Mouse (Mus musculus) hindbrain, embryonic 12.5 days (tissue): ENCODE results near the gene Ier2. TPM values are rescaled to one million over a fixed set of nuclear protein-coding genes. Genes with fewer than 3 reads are reported as not detected.
"Not testable (repeated sequence)": the region's sequence is repeated elsewhere in the genome, so short reads cannot be mapped to it uniquely, and the experiment has no call there.

ENCODE experiments used
- ATAC-seq: fragments of 200-750 bp; cut with Nextera tagmentation; 2 replicates; pipeline ENCODE4 v1.8.0; 2017; ENCODE audit warnings: moderate TSS enrichment; ENCODE audit not compliant: low FRiP score
- H3K27ac ChIP-seq: fragments of 300-500 bp; sonication (generic); 2 replicates; pipeline ENCODE4 v1.5.1; 2016; ENCODE audit warnings: mild to moderate bottlenecking
- H3K27me3 ChIP-seq: fragments of 300-500 bp; sonication (generic); 2 replicates; pipeline ENCODE4 v1.6.1; 2016; ENCODE audit warnings: mild to moderate bottlenecking
- H3K36me3 ChIP-seq: fragments of 300-500 bp; sonication (generic); 2 replicates; pipeline ENCODE4 v1.6.1; 2016; ENCODE audit warnings: mild to moderate bottlenecking
- H3K4me1 ChIP-seq: fragments of 300-500 bp; sonication (generic); 2 replicates; pipeline ENCODE4 v1.6.1; 2016
- H3K4me2 ChIP-seq: fragments of 300-500 bp; sonication (generic); replicated peaks from 2 replicates; pipeline ENCODE4 v1.6.1; 2016; ENCODE audit warnings: mild to moderate bottlenecking
- H3K4me3 ChIP-seq: fragments of 300-500 bp; sonication (generic); 2 replicates; pipeline ENCODE4 v1.5.1; 2016; ENCODE audit warnings: mild to moderate bottlenecking
- H3K9ac ChIP-seq: fragments of 300-500 bp; sonication (generic); 2 replicates; pipeline ENCODE4 v1.6.1; 2016; ENCODE audit warnings: mild to moderate bottlenecking, moderate library complexity
- H3K9me3 ChIP-seq: fragments of 300-500 bp; sonication (generic); replicated peaks from 2 replicates; pipeline ENCODE4 v1.6.1; 2016; ENCODE audit warnings: mild to moderate bottlenecking
- WGBS: fragments of 180-500 bp; shearing (Covaris S2); methylation state at CpG from one replicate; pipeline ENCODE4 v1.1.7; 2016; 5-methylcytosine and 5-hydroxymethylcytosine counted together
- polyA plus RNA-seq: library from polyadenylated mRNA; unstranded; fragments of >200 nt; fragmentation: Nextera tagmentation; extraction: Ambion mirVana; gene quantifications from 2 replicates; pipeline ENCODE4 v1.2.1, GENCODE M21; 2016

Gene Ier2
- polyA plus RNA-seq, 1 experiment from 2014 or later: 62.5 TPM

GRCm38 (mm10) chr8:84695140-84695539 is 32.5 kb upstream of the Ier2 start:
- Histone ChIP-seq H3K9me3 (no peaks in the 10 kb centered on the region), H3K4me3 (no peak overlapping the region), H3K4me1 (peaks cover 6% of the 10 kb centered on the region; the same call in 1 of the 2 replicates), H3K9ac (no peak overlapping the region), H3K27me3 (peaks cover 4% of the 10 kb centered on the region), H3K36me3 (peaks cover 64% of the 10 kb centered on the region), H3K27ac (no peak overlapping the region), H3K4me2 (no peak overlapping the region)
- 93% methylated on average over 6 of the region's 6 CpGs for WGBS
- ATAC-seq: no peak

DNA sequence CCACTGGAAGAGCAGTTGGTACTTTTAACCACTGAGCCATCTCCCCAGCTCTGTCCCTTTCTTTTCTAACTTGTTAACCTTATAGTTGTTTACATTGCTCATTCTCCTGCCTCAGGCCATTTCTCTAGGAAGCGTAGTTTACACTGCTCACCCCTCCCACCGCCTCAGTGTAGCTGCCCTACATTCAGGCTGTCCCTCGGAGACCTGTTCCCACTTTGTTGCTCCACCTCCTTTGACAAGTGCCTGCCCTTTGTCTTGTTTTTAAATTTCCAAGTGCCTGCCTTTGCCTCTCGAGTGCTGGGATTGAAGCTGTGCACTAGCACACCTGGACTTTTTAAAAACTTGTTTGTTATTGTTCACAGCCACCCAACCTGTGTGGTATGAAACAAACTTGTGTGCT is 30.7 kb upstream of the Ier2 start:
- Histone ChIP-seq H3K9me3 (no peaks in the 10 kb centered on the region), H3K4me2 (no peak overlapping the region), H3K27ac (no peak overlapping the region), H3K4me1 (peaks cover 17% of the 10 kb centered on the region), H3K9ac (no peak overlapping the region), H3K27me3 (no peaks in the 10 kb centered on the region), H3K4me3 (no peak overlapping the region), H3K36me3 (peaks cover 50% of the 10 kb centered on the region)
- 81% methylated on average over 4 of the region's 4 CpGs for WGBS
- ATAC-seq: no peak

DNA sequence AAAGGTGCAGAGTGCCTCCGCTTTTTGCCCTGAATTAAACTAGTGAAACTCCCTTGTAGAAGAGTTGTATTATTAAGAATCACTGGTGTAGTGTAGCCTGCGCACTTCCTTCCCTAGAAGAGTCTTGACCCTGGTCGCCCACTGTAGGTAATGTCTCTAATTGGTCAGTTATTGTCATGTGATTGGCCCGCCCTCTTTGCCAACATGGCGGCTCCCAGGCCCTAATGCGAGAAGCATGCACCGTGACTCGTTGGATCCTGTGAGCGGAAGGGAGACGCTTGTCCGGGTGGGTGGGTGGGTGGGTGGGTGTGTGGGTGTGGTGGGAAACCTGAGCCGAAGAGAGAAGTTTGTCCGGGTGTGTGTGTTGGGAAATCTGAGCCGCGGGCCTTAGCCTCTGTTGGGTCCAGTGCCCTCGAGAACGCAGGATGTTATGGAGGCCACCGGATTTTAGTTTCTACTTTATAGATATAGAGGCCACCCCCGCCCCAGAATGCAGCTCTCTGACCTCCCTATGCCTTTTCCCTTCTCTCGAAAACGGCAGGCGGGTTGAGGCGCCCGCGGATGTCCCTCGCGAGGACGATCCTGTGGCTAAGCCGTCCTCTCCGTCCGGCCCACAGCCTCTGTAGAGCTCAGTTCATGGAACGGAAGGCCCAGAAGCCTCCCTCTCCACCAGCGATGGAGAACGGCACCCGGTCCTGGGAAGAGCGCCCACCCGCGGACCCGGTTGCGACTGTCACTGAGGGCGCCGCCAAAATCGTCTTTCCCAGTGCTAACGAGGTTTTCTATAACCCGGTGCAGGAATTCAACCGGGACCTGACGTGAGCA is 26.7 kb upstream of the Ier2 start:
- WGBS: under 1% methylated on average over 47 of the region's 47 CpGs
- peaks cover 45% of the 10 kb centered on the region for H3K4me1 ChIP-seq
- peak overlapping the region; percentile 98 for H3K4me2 ChIP-seq
- peak overlapping the region; percentile 52; the same call in 1 of the 2 replicates for H3K27ac ChIP-seq
- peak overlapping the region; percentile 74 for H3K9ac ChIP-seq
- H3K36me3 ChIP-seq: peaks cover 16% of the 10 kb centered on the region
- no peaks in the 10 kb centered on the region for H3K9me3 ChIP-seq
- H3K4me3 ChIP-seq: peak overlapping the region; percentile 83
- peak; percentile 82 for ATAC-seq
- no peaks in the 10 kb centered on the region for H3K27me3 ChIP-seq

DNA sequence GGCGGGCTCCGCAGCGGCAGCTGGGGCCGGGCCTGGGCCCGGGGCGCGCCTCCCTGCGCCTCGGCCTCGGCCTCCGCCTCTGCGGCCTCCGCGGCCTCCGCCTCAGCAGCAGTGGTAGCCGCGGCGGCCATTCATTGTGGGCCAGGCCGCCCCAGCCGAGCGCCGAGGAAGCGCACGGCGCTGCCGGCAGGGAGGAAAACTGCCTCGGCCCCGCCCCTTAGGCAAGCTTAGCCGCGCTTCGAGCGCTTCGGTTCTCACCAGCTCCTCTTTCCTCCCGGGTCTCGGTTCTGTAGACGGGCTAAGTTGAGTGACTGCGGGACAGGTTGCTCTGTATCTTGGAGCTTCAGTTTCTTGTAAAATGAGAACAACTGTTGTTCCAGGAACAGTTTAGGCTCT is 25.1 kb upstream of the Ier2 start, which contains the start of gene Nacc1:
Gene Nacc1, minus strand, starts transcription at position 158 of the 396 bp plus-strand sequence.
- peak; percentile 71 for ATAC-seq
- H3K27me3 ChIP-seq: no peaks in the 10 kb centered on the region
- peaks cover 49% of the 10 kb centered on the region for H3K4me1 ChIP-seq
- peak within 1 kb of the TSS; percentile 100 for H3K9ac ChIP-seq
- peaks cover 6% of the 10 kb centered on the region for H3K36me3 ChIP-seq
- peak within 1 kb of the TSS; percentile 100 for H3K4me3 ChIP-seq
- H3K27ac ChIP-seq: peak within 1 kb of the TSS; percentile 95
- peak within 1 kb of the TSS; percentile 98 for H3K4me2 ChIP-seq
- no peaks in the 10 kb centered on the region for H3K9me3 ChIP-seq
- under 1% methylated on average over 35 of the region's 37 CpGs for WGBS

- no peaks in the 10 kb centered on the region for H3K9me3 ChIP-seq
- peak overlapping the region; percentile 100 for H3K9ac ChIP-seq
- H3K4me1 ChIP-seq: peaks cover 52% of the 10 kb centered on the region
- peak overlapping the region; percentile 95 for H3K27ac ChIP-seq
- no peaks in the 10 kb centered on the region for H3K27me3 ChIP-seq
- H3K4me2 ChIP-seq: peak overlapping the region; percentile 91
- H3K36me3 ChIP-seq: peaks cover 2% of the 10 kb centered on the region; the same call in 1 of the 2 replicates
- peak; percentile 42 for ATAC-seq
- WGBS: 0% methylated on average over 32 of the region's 62 CpGs
- peak overlapping the region; percentile 100 for H3K4me3 ChIP-seq
Measured at GRCm38 (mm10) chr8:84687003-84687704, 24.5 kb upstream of the Ier2 start.

- 0 out of 2 replicates have a peak, but pooled peaks cover 6% of the 10 kb centered on the region for H3K36me3 ChIP-seq
- H3K9ac ChIP-seq: peak within 1 kb of the TSS; percentile 100
- 8% methylated on average over 20 of the region's 20 CpGs for WGBS
- no peaks in the 10 kb centered on the region for H3K9me3 ChIP-seq
- H3K4me2 ChIP-seq: peak within 1 kb of the TSS; percentile 91
- peak within 1 kb of the TSS; percentile 95 for H3K27ac ChIP-seq
- H3K4me1 ChIP-seq: peaks cover 53% of the 10 kb centered on the region
- peak within 1 kb of the TSS; percentile 100 for H3K4me3 ChIP-seq
- ATAC-seq: 0 out of 2 replicates have a peak, but pooled peaks have one; percentile 35
- no peaks in the 10 kb centered on the region for H3K27me3 ChIP-seq
Measured at GRCm38 (mm10) chr8:84686191-84687002, 23.7 kb upstream of the Ier2 start, which contains the start of gene Trmt1. Gene Trmt1, plus strand, starts transcription at chr8:84686307.

GRCm38 (mm10) chr8:84684537-84684936 is 21.9 kb upstream of the Ier2 start:
- Histone ChIP-seq H3K9me3 (no peaks in the 10 kb centered on the region), H3K36me3 (0 out of 2 replicates have a peak, but pooled peaks cover 7% of the 10 kb centered on the region), H3K4me2 (no peak overlapping the region), H3K9ac (0 out of 2 replicates have a peak overlapping the region, but pooled peaks have one; percentile 1), H3K4me1 (peaks cover 44% of the 10 kb centered on the region), H3K27ac (no peak overlapping the region), H3K27me3 (no peaks in the 10 kb centered on the region), H3K4me3 (no peak overlapping the region)
- 29% methylated on average over 3 of the region's 3 CpGs for WGBS
- ATAC-seq: no peak

GRCm38 (mm10) chr8:84682257-84682656 is 19.6 kb upstream of the Ier2 start:
- WGBS: 83% methylated on average over 2 of the region's 2 CpGs
- no peak overlapping the region for H3K9ac ChIP-seq

GRCm38 (mm10) chr8:84681476-84681875 is 18.8 kb upstream of the Ier2 start:
- Histone ChIP-seq H3K9me3 (no peaks in the 10 kb centered on the region), H3K9ac (no peak overlapping the region), H3K4me3 (no peak overlapping the region), H3K27ac (no peak overlapping the region), H3K27me3 (no peaks in the 10 kb centered on the region), H3K36me3 (peaks cover 14% of the 10 kb centered on the region), H3K4me1 (peaks cover 27% of the 10 kb centered on the region), H3K4me2 (no peak overlapping the region)
- ATAC-seq: no peak
- 87% methylated on average over 2 of the region's 2 CpGs for WGBS

More at GRCm38 (mm10) chr8:84682257-84682656, 19.6 kb upstream of the Ier2 start:
- no peak overlapping the region for H3K4me3 ChIP-seq
- H3K4me2 ChIP-seq: no peak overlapping the region
- H3K27me3 ChIP-seq: no peaks in the 10 kb centered on the region
- H3K9me3 ChIP-seq: no peaks in the 10 kb centered on the region
- no peak overlapping the region for H3K27ac ChIP-seq
- peaks cover 32% of the 10 kb centered on the region for H3K4me1 ChIP-seq
- H3K36me3 ChIP-seq: 0 out of 2 replicates have a peak, but pooled peaks cover 9% of the 10 kb centered on the region
- ATAC-seq: no peak

- H3K4me3 ChIP-seq: no peak overlapping the region
- ATAC-seq: no peak
- 92% methylated on average over 5 of the region's 5 CpGs for WGBS
- no peak overlapping the region for H3K9ac ChIP-seq
- H3K36me3 ChIP-seq: peaks cover 56% of the 10 kb centered on the region
- no peak overlapping the region for H3K4me2 ChIP-seq
- no peaks in the 10 kb centered on the region for H3K27me3 ChIP-seq
- H3K27ac ChIP-seq: no peak overlapping the region
- no peaks in the 10 kb centered on the region for H3K9me3 ChIP-seq
- H3K4me1 ChIP-seq: peaks cover 3% of the 10 kb centered on the region; the same call in 1 of the 2 replicates
Measured at GRCm38 (mm10) chr8:84677305-84677704, 14.7 kb upstream of the Ier2 start.

GRCm38 (mm10) chr8:84670295-84671006 is 7.8 kb upstream of the Ier2 start:
- not testable (repeated sequence) for H3K4me3 ChIP-seq, ATAC-seq, H3K27me3 ChIP-seq, H3K9ac ChIP-seq, H3K9me3 ChIP-seq, H3K4me2 ChIP-seq, H3K27ac ChIP-seq
- peaks cover 67% of the 10 kb centered on the region for H3K36me3 ChIP-seq
- WGBS: 85% methylated on average over 5 of the region's 5 CpGs
- peaks cover 11% of the 10 kb centered on the region for H3K4me1 ChIP-seq
